Mouse (Mus musculus) intestine, embryonic 14.5 days (tissue): ENCODE measurements around the gene Rasa1. TPM values are rescaled to one million over a fixed set of nuclear protein-coding genes. Genes with fewer than 3 reads are reported as not detected.

Experiments used
- ATAC-seq: fragments of 200-750 bp; cut with Nextera tagmentation; replicated peaks from 2 replicates; pipeline ENCODE4 v1.8.0; 2017; ENCODE audit warnings: low read depth, moderate number of reproducible peaks, moderate TSS enrichment, moderate library complexity; ENCODE audit not compliant: low FRiP score, low TSS enrichment
- DNase-seq: peaks from one replicate; pipeline ENCODE4 v3.0.0-alpha.2; 2018; ENCODE audit warnings: low spot score
- H3K27ac ChIP-seq: fragments of 300-500 bp; sonication (generic); 2 replicates; pipeline ENCODE4 v1.5.1; 2014; ENCODE audit warnings: low read depth, mild to moderate bottlenecking, control low read depth
- H3K27me3 ChIP-seq: fragments of 300-500 bp; sonication (generic); replicated peaks from 2 replicates; pipeline ENCODE4 v1.6.1; 2014; ENCODE audit warnings: low read length, control low read depth; ENCODE audit not compliant: control insufficient read depth, insufficient read depth
- H3K36me3 ChIP-seq: fragments of 300-500 bp; sonication (generic); 2 replicates; pipeline ENCODE4 v1.6.1; 2014; ENCODE audit warnings: low read length, control low read depth; ENCODE audit not compliant: control insufficient read depth, insufficient read depth
- H3K4me1 ChIP-seq: fragments of 300-500 bp; sonication (generic); replicated peaks from 2 replicates; pipeline ENCODE4 v1.6.1; 2014; ENCODE audit warnings: low read length, control low read depth, mixed read lengths; ENCODE audit not compliant: control insufficient read depth, insufficient read depth
- H3K4me2 ChIP-seq: fragments of 300-500 bp; sonication (generic); 2 replicates; pipeline ENCODE4 v1.6.1; 2014; ENCODE audit warnings: low read length
- H3K4me3 ChIP-seq: fragments of 300-500 bp; sonication (generic); 2 replicates; pipeline ENCODE4 v1.5.1; 2014; ENCODE audit warnings: low read depth, low read length, control low read depth, mixed read lengths
- H3K9ac ChIP-seq: fragments of 300-500 bp; sonication (generic); 2 replicates; pipeline ENCODE4 v1.6.1; 2014; ENCODE audit warnings: mild to moderate bottlenecking, low read length
- H3K9me3 ChIP-seq: fragments of 300-500 bp; sonication (generic); 2 replicates; pipeline ENCODE4 v1.6.1; 2016; ENCODE audit warnings: low read length, control low read depth; ENCODE audit not compliant: control insufficient read depth
- WGBS: fragments of 180-500 bp; shearing (Covaris S2); extraction: QIAGEN DNeasy Blood & Tissue Kit; methylation state at CpG from one replicate; pipeline ENCODE4 v1.1.7; 2014; 5-methylcytosine and 5-hydroxymethylcytosine counted together
- polyA plus RNA-seq: library from polyadenylated mRNA; unstranded; fragments of >200 nt; fragmentation: Nextera tagmentation; extraction: Ambion mirVana; gene quantifications from 2 replicates; pipeline ENCODE4 v1.2.1, GENCODE M21; 2014

Rasa1 gene
- polyA plus RNA-seq, 1 experiment from 2014 or later, result 59.1 TPM

GRCm38 (mm10) chr13:85191253-85191652 is 97.7 kb downstream of the Rasa1 start:
- H3K4me3 ChIP-seq, result no peak overlapping the region
- H3K9ac ChIP-seq, result no peak overlapping the region
- no peak overlapping the region for H3K4me2 ChIP-seq
- 0 out of 2 replicates have a peak, but pooled peaks cover 4% of the 10 kb centered on the region for H3K4me1 ChIP-seq
- H3K27ac ChIP-seq, result no peak overlapping the region
- H3K36me3 ChIP-seq, result peaks cover 24% of the 10 kb centered on the region
- H3K27me3 ChIP-seq, result no peaks in the 10 kb centered on the region
- DNase-seq (no peak), ATAC-seq (no peak)
- H3K9me3 ChIP-seq, result no peaks in the 10 kb centered on the region
- WGBS, result 100% methylated on average over 2 of the region's 2 CpGs

- WGBS, result 2% methylated on average over 17 of the region's 17 CpGs
These were observed 99.2 kb downstream of the Rasa1 start for GRCm38 (mm10) chr13:85189644-85190121.

GRCm38 (mm10) chr13:85188903-85189643 is 99.9 kb downstream of the Rasa1 start, which contains the start of gene Ccnh:
Ccnh (plus strand) TSS chr13:85189408.
- Histone ChIP-seq H3K36me3 (peaks cover 24% of the 10 kb centered on the region), H3K27ac (peak within 1 kb of the TSS; percentile 54; the same call in 1 of the 2 replicates), H3K4me1 (0 out of 2 replicates have a peak, but pooled peaks cover 4% of the 10 kb centered on the region), H3K9ac (peak within 1 kb of the TSS; percentile 84), H3K4me2 (peak within 1 kb of the TSS; percentile 68), H3K9me3 (no peaks in the 10 kb centered on the region), H3K27me3 (no peaks in the 10 kb centered on the region), H3K4me3 (peak within 1 kb of the TSS; percentile 87)
- DNase-seq (peak; percentile 90), ATAC-seq (peak; percentile 99)
- 2% methylated on average over 44 of the region's 44 CpGs for WGBS

More at GRCm38 (mm10) chr13:85189644-85190121, 99.2 kb downstream of the Rasa1 start:
- ATAC-seq (peak; percentile 85), DNase-seq (no peak)
- Histone ChIP-seq H3K36me3 (peaks cover 24% of the 10 kb centered on the region), H3K4me2 (peak overlapping the region; percentile 68), H3K9ac (peak overlapping the region; percentile 84), H3K9me3 (no peaks in the 10 kb centered on the region), H3K4me3 (peak overlapping the region; percentile 87), H3K4me1 (0 out of 2 replicates have a peak, but pooled peaks cover 4% of the 10 kb centered on the region), H3K27me3 (no peaks in the 10 kb centered on the region), H3K27ac (peak overlapping the region; percentile 54; the same call in 1 of the 2 replicates)

Other genes with a start within 250 kb of the Rasa1 start
- gene Ccnh, start 99.7 kb downstream of the Rasa1 start, polyA plus RNA-seq, result 78.8 and 85.6 TPM in 2 replicates